Mouse (Mus musculus): ENCODE data around the gene Foxn2. TPM values are rescaled to one million over a fixed set of nuclear protein-coding genes. Genes with fewer than 3 reads are reported as not detected.

The Foxn2 gene
- polyA plus RNA-seq, 2 experiments, result 8.6 to 11.6 TPM

GRCm38 (mm10) chr17:88413155-88413836, 27.2 kb upstream of the Foxn2 start:
- H3K36me3 ChIP-seq (ENCODE audit: control insufficient read depth, insufficient read depth, low read length), result no peaks in the 10 kb centered on the region
- H3K27ac ChIP-seq (replicated peaks; ENCODE audit: low read depth, low read length), result no peak overlapping the region
- H3K27me3 ChIP-seq (ENCODE audit: control insufficient read depth, insufficient read depth, low read length), result no peaks in the 10 kb centered on the region
- H3K4me3 ChIP-seq (replicated peaks; ENCODE audit: low read length), result no peak overlapping the region
- no peaks in the 10 kb centered on the region for H3K4me1 ChIP-seq (ENCODE audit: control insufficient read depth, insufficient read depth, low read length)
- ATAC-seq (ENCODE audit: low FRiP score, low read depth) (no peak), DNase-seq (ENCODE audit: low spot score) (no peak)
- no peak for TF ChIP-seq POLR2A (IDR thresholded peaks at IDR 0.05; ENCODE audit: borderline replicate concordance, extremely low read depth, insufficient read depth, insufficient read length)
- 81% methylated on average over 1 of the region's 1 CpGs for WGBS
- H3K9ac ChIP-seq (ENCODE audit: low read depth, low read length, severe bottlenecking), result no peak overlapping the region
- no peaks in the 10 kb centered on the region for H3K9me3 ChIP-seq (ENCODE audit: control insufficient read depth, low read length)
- no peak overlapping the region for H3K4me2 ChIP-seq (replicated peaks; ENCODE audit: low read depth, low read length, severe bottlenecking)

- H3K4me2 ChIP-seq (replicated peaks; ENCODE audit: low read depth, low read length, severe bottlenecking), result no peak overlapping the region
Measured at GRCm38 (mm10) chr17:88420426-88420825, 20.1 kb upstream of the Foxn2 start.

GRCm38 (mm10) chr17:88421246-88421645, 19.3 kb upstream of the Foxn2 start:
- H3K4me3 ChIP-seq (replicated peaks; ENCODE audit: low read length), result no peak overlapping the region
- TF ChIP-seq POLR2A (IDR thresholded peaks at IDR 0.05; ENCODE audit: borderline replicate concordance, extremely low read depth, insufficient read depth, insufficient read length), result no peak
- 81% methylated on average over 6 of the region's 6 CpGs for WGBS

More at GRCm38 (mm10) chr17:88420426-88420825, 20.1 kb upstream of the Foxn2 start:
- H3K9me3 ChIP-seq (ENCODE audit: control insufficient read depth, low read length), result no peaks in the 10 kb centered on the region
- H3K4me1 ChIP-seq (ENCODE audit: control insufficient read depth, insufficient read depth, low read length), result no peaks in the 10 kb centered on the region
- no peak for TF ChIP-seq POLR2A (IDR thresholded peaks at IDR 0.05; ENCODE audit: borderline replicate concordance, extremely low read depth, insufficient read depth, insufficient read length)
- no peak overlapping the region for H3K27ac ChIP-seq (replicated peaks; ENCODE audit: low read depth, low read length)
- ATAC-seq (ENCODE audit: low FRiP score, low read depth) (no peak), DNase-seq (ENCODE audit: low spot score) (no peak)
- H3K36me3 ChIP-seq (ENCODE audit: control insufficient read depth, insufficient read depth, low read length), result no peaks in the 10 kb centered on the region
- no peak overlapping the region for H3K4me3 ChIP-seq (replicated peaks; ENCODE audit: low read length)
- H3K27me3 ChIP-seq (ENCODE audit: control insufficient read depth, insufficient read depth, low read length), result no peaks in the 10 kb centered on the region
- WGBS, result 65% methylated on average over 4 of the region's 4 CpGs
- H3K9ac ChIP-seq (ENCODE audit: low read depth, low read length, severe bottlenecking), result no peak overlapping the region

GRCm38 (mm10) chr17:88430719-88431118, 9.8 kb upstream of the Foxn2 start:
- H3K27ac ChIP-seq (replicated peaks; ENCODE audit: low read depth, low read length), result no peak overlapping the region
- no peaks in the 10 kb centered on the region for H3K4me1 ChIP-seq (ENCODE audit: control insufficient read depth, insufficient read depth, low read length)
- no peak overlapping the region for H3K4me2 ChIP-seq (replicated peaks; ENCODE audit: low read depth, low read length, severe bottlenecking)
- H3K9ac ChIP-seq (ENCODE audit: low read depth, low read length, severe bottlenecking), result no peak overlapping the region
- H3K27me3 ChIP-seq (ENCODE audit: control insufficient read depth, insufficient read depth, low read length), result no peaks in the 10 kb centered on the region
- 81% methylated on average over 2 of the region's 2 CpGs for WGBS
- ATAC-seq (ENCODE audit: low FRiP score, low read depth) (no peak), DNase-seq (ENCODE audit: low spot score) (no peak)
- no peaks in the 10 kb centered on the region for H3K36me3 ChIP-seq (ENCODE audit: control insufficient read depth, insufficient read depth, low read length)
- TF ChIP-seq POLR2A (IDR thresholded peaks at IDR 0.05; ENCODE audit: borderline replicate concordance, extremely low read depth, insufficient read depth, insufficient read length), result no peak
- H3K4me3 ChIP-seq (replicated peaks; ENCODE audit: low read length), result no peak overlapping the region
- H3K9me3 ChIP-seq (ENCODE audit: control insufficient read depth, low read length), result no peaks in the 10 kb centered on the region

More at GRCm38 (mm10) chr17:88421246-88421645, 19.3 kb upstream of the Foxn2 start:
- no peak for ATAC-seq (ENCODE audit: low FRiP score, low read depth)
- Histone ChIP-seq H3K27me3 (ENCODE audit: control insufficient read depth, insufficient read depth, low read length) (no peaks in the 10 kb centered on the region), H3K36me3 (ENCODE audit: control insufficient read depth, insufficient read depth, low read length) (no peaks in the 10 kb centered on the region), H3K9ac (ENCODE audit: low read depth, low read length, severe bottlenecking) (no peak overlapping the region), H3K9me3 (ENCODE audit: control insufficient read depth, low read length) (no peaks in the 10 kb centered on the region), H3K27ac (replicated peaks; ENCODE audit: low read depth, low read length) (no peak overlapping the region), H3K4me1 (ENCODE audit: control insufficient read depth, insufficient read depth, low read length) (no peaks in the 10 kb centered on the region), H3K4me2 (replicated peaks; ENCODE audit: low read depth, low read length, severe bottlenecking) (no peak overlapping the region)
- no peak for DNase-seq (ENCODE audit: low spot score)

GRCm38 (mm10) chr17:88431486-88431885, 9.0 kb upstream of the Foxn2 start:
- WGBS, result 90% methylated on average over 12 of the region's 12 CpGs
- ATAC-seq (ENCODE audit: low FRiP score, low read depth), result no peak
- TF ChIP-seq POLR2A (IDR thresholded peaks at IDR 0.05; ENCODE audit: borderline replicate concordance, extremely low read depth, insufficient read depth, insufficient read length), result no peak
- H3K9ac ChIP-seq (ENCODE audit: low read depth, low read length, severe bottlenecking), result no peak overlapping the region
- H3K27ac ChIP-seq (replicated peaks; ENCODE audit: low read depth, low read length), result no peak overlapping the region
- H3K4me1 ChIP-seq (ENCODE audit: control insufficient read depth, insufficient read depth, low read length), result no peaks in the 10 kb centered on the region
- H3K4me2 ChIP-seq (replicated peaks; ENCODE audit: low read depth, low read length, severe bottlenecking), result no peak overlapping the region
- H3K9me3 ChIP-seq (ENCODE audit: control insufficient read depth, low read length), result no peaks in the 10 kb centered on the region
- no peaks in the 10 kb centered on the region for H3K36me3 ChIP-seq (ENCODE audit: control insufficient read depth, insufficient read depth, low read length)
- H3K27me3 ChIP-seq (ENCODE audit: control insufficient read depth, insufficient read depth, low read length), result no peaks in the 10 kb centered on the region
- H3K4me3 ChIP-seq (replicated peaks; ENCODE audit: low read length), result no peak overlapping the region
- no peak for DNase-seq (ENCODE audit: low spot score)
